Mouse (Mus musculus) natural killer cell, adult 2 months (primary cell): ENCODE data around the gene Zcchc4.

Source experiments
- DNase-seq, 2 experiments: peaks; one replicate each; pipeline ENCODE4 v3.0.0; 2022; ENCODE audit warnings: low spot score in 2 of 2

Gene Zcchc4

GRCm38 (mm10) chr5:52794109-52794508 is 18.9 kb downstream of the Zcchc4 start:
- DNase-seq: no peak

- no peak for DNase-seq
Observed at GRCm38 (mm10) chr5:52799274-52799985, 24.2 kb downstream of the Zcchc4 start.

- DNase-seq: no peak
Observed at GRCm38 (mm10) chr5:52805801-52806200, 30.6 kb downstream of the Zcchc4 start.

GRCm38 (mm10) chr5:52806349-52806748 is 31.1 kb downstream of the Zcchc4 start:
- DNase-seq: no peak

GRCm38 (mm10) chr5:52807030-52807429 is 31.8 kb downstream of the Zcchc4 start:
- DNase-seq: no peak

GRCm38 (mm10) chr5:52810446-52810845 is 35.2 kb downstream of the Zcchc4 start:
- no peak for DNase-seq

- no peak for DNase-seq
Observed at GRCm38 (mm10) chr5:52811056-52811455, 35.8 kb downstream of the Zcchc4 start.

GRCm38 (mm10) chr5:52812456-52812855 is 37.2 kb downstream of the Zcchc4 start:
- DNase-seq: no peak

GRCm38 (mm10) chr5:52813312-52813711 is 38.1 kb downstream of the Zcchc4 start:
- no peak for DNase-seq

GRCm38 (mm10) chr5:52818676-52819075 is 43.5 kb downstream of the Zcchc4 start:
- no peak for DNase-seq

- no peak for DNase-seq
Observed at GRCm38 (mm10) chr5:52821691-52822090, 46.5 kb downstream of the Zcchc4 start.

GRCm38 (mm10) chr5:52827923-52828322 is 52.7 kb downstream of the Zcchc4 start:
- DNase-seq: no peak

GRCm38 (mm10) chr5:52833005-52833404 is 57.8 kb downstream of the Zcchc4 start:
- peak; percentile 11 to 34 for DNase-seq

- peak; percentile 100 for DNase-seq
Observed at GRCm38 (mm10) chr5:52833761-52834274, 58.6 kb downstream of the Zcchc4 start, which contains the start of gene Anapc4. Anapc4 (plus strand) TSS chr5:52834012.

GRCm38 (mm10) chr5:52834386-52834785 is 59.2 kb downstream of the Zcchc4 start:
- no peak for DNase-seq

GRCm38 (mm10) chr5:52844319-52844718 is 69.1 kb downstream of the Zcchc4 start:
- DNase-seq: no peak

- no peak for DNase-seq
Observed at GRCm38 (mm10) chr5:52855727-52856126, 80.5 kb downstream of the Zcchc4 start.

- DNase-seq: no peak
Observed at GRCm38 (mm10) chr5:52864446-52864845, 89.2 kb downstream of the Zcchc4 start.

- DNase-seq: peak; percentile 40 to 60
Observed at GRCm38 (mm10) chr5:52865825-52866224, 90.6 kb downstream of the Zcchc4 start.

- peak in 1 of 2 experiments; percentile 32 for DNase-seq
Observed at GRCm38 (mm10) chr5:52866361-52867155, 91.3 kb downstream of the Zcchc4 start.

GRCm38 (mm10) chr5:52868918-52869703 is 93.9 kb downstream of the Zcchc4 start:
- DNase-seq: no peak

GRCm38 (mm10) chr5:52871461-52871860 is 96.3 kb downstream of the Zcchc4 start:
- DNase-seq: no peak
